Mouse (Mus musculus) hindbrain, embryonic 10.5 days (tissue): Measurements from ENCODE around the gene Klk8. TPM values are rescaled to one million over a fixed set of nuclear protein-coding genes. Genes with fewer than 3 reads are reported as not detected.

Experiments used
- polyA plus RNA-seq: library from polyadenylated mRNA; unstranded; fragments of >200 nt; fragmentation: Nextera tagmentation; extraction: Ambion mirVana; gene quantifications from 2 replicates; pipeline ENCODE4 v1.2.1, GENCODE M21; 2016

The Klk8 gene
- polyA plus RNA-seq, 1 experiment from 2014 or later, result 12.1 TPM

Other genes with a start within 250 kb of the Klk8 start
- gene Zfp658, start 235.3 kb upstream of the Klk8 start, polyA plus RNA-seq, result 5.4 and 6.1 TPM in 2 replicates
- 12.7 and 15.7 TPM in 2 replicates for gene Zfp719, start 218.0 kb upstream of the Klk8 start, polyA plus RNA-seq
- 0.76 and 1.1 TPM in 2 replicates for gene Zfp819, start 190.4 kb upstream of the Klk8 start, polyA plus RNA-seq
- gene Ceacam18, start 162.9 kb upstream of the Klk8 start, polyA plus RNA-seq, result not detected in 2 replicates
- 0.36 and 0.52 TPM in 2 replicates for gene Siglece, start 137.4 kb upstream of the Klk8 start, polyA plus RNA-seq
- 17.5 and 19.1 TPM in 2 replicates for gene Ctu1, start 125.6 kb upstream of the Klk8 start, polyA plus RNA-seq
- not detected in 2 replicates for gene Klk14, start 107.2 kb upstream of the Klk8 start, polyA plus RNA-seq
- gene Klk13, start 85.0 kb upstream of the Klk8 start, polyA plus RNA-seq, result 0.24 and 0.31 TPM in 2 replicates
- gene Klk12, start 28.7 kb upstream of the Klk8 start, polyA plus RNA-seq, result not detected in 2 replicates
- gene Klk11, start 23.0 kb upstream of the Klk8 start, polyA plus RNA-seq, result not detected in 2 replicates
- 0.55 and 0.77 TPM in 2 replicates for gene Klk10, start 16.5 kb upstream of the Klk8 start, polyA plus RNA-seq
- gene Klk9, start 5.7 kb upstream of the Klk8 start, polyA plus RNA-seq, result 0.13 TPM in 1 of 2 replicates, not detected in the other
- gene Klk7, start 13.7 kb downstream of the Klk8 start, polyA plus RNA-seq, result 0.11 TPM in 1 of 2 replicates, not detected in the other
- not detected in 2 replicates for gene Klk6, start 26.9 kb downstream of the Klk8 start, polyA plus RNA-seq
- 0.12 TPM in 1 of 2 replicates, not detected in the other for gene Klk5, start 44.4 kb downstream of the Klk8 start, polyA plus RNA-seq
- 0.41 TPM in 1 of 2 replicates, not detected in the other for gene Klk4, start 83.6 kb downstream of the Klk8 start, polyA plus RNA-seq
- gene Klk15, start 136.2 kb downstream of the Klk8 start, polyA plus RNA-seq, result not detected in 2 replicates
- gene Klk1b8, start 153.1 kb downstream of the Klk8 start, polyA plus RNA-seq, result not detected in 2 replicates
- gene Klk1b1, start 169.2 kb downstream of the Klk8 start, polyA plus RNA-seq, result not detected in 2 replicates
- not detected in 2 replicates for gene Klk1b9, start 178.5 kb downstream of the Klk8 start, polyA plus RNA-seq
- gene Klk1b11, start 198.3 kb downstream of the Klk8 start, polyA plus RNA-seq, result not detected in 2 replicates
- not detected in 2 replicates for gene Klk1b26, start 214.6 kb downstream of the Klk8 start, polyA plus RNA-seq